Mouse (Mus musculus) MN1 (cell line): ENCODE results near the gene Gan.

Experiments used
- DNase-seq: peaks from one replicate; pipeline ENCODE4 v3.0.0-alpha.2; 2016; ENCODE audit warnings: low spot score

The Gan gene

DNA sequence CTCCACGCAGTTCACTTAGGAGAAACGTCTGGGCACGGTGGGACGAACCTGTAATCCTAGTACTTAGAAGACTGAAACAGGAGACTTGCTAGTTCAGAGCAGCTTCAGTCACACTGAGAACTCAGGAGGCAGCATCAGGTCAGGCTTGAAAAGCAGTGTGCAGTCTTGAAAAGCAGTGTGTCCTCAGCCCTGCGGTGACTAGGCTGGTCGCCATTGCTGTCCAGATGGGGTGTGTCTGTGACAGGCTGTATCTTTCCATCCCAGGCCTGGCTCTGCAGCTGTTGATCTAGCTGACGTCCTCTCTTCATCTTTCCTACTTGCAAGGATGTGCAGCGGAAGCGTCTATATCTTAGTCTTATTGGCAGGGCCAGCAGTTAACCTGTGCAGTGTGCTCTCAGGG, 42.9 kb downstream of the Gan start:
- DNase-seq, result no peak

DNA sequence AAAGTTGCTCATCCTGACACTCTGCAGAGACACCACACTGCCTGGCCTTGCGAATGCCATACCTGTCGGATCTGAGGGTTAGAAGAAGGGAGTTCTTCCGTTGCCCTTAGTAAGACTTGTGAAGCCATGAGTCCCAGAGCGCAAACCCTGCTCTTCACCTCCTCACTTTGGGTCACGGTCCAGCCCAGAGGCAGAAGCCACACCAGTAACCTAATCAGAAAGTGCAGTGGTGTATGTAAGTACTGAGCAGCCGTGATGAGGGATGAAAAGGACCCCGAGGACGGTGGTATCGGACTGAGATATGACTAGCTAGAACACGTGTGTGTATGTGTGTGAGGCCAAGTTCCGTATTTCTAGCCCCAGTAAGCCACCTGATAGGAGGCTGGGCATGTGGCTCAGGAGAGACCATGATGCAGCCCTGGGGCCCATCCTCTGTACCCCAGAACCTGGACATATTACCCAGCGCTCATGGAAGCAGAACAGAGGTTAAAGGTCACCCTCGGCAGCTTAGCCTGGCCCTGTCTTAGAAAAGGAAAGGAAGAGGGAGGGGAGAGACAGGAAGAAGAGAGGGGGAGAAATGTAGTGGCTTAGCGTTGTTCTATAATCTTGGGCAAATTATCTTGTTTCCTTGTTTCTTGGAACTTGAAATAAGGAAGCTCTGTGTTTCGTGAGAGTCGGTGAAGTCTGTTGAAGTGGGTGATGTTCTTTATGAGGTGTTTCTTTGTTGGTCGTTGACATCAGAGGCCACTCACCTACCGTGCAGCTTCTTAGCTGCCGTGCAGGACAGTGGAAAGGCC, 43.5 kb downstream of the Gan start:
- no peak for DNase-seq

DNA sequence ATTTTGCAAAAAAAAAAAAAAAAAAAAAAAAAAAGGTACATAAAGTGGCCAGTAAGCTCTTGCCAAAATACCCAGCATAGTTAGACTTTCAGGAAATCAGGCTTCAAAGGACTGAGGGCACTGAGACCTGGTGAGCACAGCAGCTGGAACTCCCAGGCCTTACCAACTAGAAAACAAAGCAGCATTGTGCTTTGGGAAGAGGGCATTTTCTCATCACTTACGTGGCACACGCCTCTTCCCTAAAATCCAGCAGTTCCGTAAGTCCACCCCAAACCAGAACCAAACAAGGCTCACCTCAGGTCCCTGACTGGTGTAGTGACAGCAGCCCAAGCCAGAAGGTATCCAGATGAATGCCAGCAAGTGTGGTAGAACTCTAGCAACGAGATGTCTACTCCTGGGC, 45.1 kb downstream of the Gan start:
- DNase-seq, result no peak

DNA sequence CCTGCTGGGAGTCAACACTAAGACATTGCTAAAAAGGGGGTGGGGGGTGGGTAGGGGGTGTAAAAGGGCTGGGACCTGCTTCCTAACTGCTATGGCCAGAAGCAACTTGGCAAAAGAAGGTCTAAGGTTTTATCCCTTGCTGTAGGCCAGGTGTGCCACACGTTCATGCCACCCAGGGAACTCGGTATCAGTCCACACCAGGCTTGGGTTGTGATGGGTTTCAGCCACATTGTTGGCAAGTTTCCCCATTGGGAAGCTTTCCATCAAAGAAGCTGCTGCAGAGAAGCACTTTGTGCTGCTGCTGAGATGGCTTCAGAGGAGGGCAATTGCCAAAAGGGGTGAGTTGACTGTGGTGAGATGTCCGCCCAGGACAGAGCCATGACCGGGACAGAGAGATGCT, 47.9 kb downstream of the Gan start:
- no peak for DNase-seq

DNA sequence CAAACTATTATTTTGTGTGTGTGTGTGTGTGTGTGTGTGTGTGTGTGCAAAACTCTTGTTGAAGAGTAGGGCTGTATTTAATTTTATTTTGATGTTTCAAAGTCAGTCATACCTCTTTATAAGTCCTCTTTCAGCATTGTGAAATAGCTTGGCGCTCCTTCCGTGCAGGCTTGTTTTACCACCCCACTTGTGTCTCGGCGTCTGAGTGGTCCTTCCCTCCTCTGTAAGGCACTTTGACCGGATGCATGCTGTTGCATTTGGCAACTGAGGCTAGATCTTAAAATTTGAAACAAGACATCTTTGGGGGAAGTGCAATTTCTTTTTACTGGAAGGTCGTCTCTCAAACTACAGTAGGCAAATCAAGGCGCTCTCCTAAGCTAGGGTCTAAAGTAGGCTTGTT, 48.7 kb downstream of the Gan start:
- no peak for DNase-seq

DNA sequence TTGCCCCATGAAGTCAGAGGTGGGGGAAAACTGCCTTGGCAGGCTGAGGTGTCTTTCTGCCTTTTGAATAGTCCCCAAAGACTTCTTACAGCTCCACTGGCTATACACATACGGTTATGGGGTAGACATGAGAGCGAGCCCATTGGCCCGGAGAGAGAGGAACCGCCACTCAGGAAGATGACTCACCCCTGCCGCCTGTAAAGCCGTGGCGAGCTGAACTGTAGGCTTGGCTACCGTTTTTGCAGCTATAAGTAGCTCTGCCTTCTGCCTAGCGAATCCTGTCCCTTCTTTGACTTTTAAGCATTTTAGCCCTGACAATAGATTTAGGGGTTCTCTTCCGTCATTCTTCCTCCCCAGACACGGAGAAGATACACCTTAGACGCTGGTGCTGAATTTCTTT, 51.2 kb downstream of the Gan start:
- DNase-seq, result no peak

DNA sequence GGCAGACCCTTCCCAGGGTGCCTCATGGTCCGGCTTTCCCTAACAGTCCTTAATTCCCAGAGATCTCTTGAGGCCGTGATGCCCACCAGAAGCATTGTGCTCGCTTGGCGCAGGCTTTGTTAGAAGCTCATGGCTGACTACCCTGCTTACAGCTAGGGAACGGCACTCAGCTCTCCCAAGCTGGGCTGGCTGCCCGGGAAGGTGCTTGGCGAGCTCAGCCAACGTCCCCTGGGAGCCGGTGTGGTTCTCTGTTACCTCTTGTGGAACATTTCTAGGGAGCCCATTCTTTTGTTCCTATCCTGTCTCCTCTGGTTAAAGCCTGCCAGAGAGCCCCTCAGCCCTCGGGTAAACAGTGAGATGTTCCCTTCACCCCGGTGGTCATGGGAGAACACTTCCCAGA, 54.2 kb downstream of the Gan start:
- no peak for DNase-seq

DNA sequence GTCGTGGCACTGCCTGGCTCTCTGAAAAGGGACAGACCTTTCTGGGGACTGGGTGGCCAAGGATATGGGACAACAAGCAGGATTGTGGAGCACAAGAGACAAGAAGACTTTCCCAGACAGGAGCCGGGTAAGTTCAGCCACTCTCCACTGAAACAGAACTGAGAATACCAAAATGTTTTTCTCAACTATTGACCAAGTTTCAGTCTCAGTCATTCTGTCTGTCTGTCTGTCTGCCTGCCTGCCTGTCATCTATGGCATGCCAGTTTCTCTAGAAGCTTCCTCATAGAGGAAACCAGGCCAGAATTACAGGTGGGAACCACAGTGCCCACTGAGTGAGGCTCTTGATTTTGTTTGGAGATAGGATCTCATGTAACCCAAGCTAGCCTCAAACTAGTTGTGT, 59.8 kb downstream of the Gan start:
- DNase-seq, result no peak

DNA sequence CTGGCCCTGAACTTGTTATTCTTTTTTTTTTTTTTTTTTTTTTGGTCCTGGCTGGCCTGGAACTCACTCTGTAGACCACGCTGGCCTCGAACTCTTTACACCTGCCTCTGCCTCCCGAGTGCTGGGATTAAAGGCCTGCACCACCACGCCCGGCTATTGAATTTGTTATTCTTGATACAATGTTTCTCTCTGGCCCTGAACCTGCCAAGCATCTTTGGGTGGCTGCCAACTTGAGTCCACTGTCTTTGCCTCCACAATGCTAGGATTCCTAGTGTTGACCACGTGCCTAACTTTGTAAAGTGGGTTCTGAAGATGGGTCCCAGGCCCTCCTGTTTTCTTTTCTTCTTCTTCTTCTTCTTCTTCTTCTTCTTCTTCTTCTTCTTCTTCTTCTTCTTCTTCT, 64.5 kb downstream of the Gan start:
- DNase-seq, result no peak

DNA sequence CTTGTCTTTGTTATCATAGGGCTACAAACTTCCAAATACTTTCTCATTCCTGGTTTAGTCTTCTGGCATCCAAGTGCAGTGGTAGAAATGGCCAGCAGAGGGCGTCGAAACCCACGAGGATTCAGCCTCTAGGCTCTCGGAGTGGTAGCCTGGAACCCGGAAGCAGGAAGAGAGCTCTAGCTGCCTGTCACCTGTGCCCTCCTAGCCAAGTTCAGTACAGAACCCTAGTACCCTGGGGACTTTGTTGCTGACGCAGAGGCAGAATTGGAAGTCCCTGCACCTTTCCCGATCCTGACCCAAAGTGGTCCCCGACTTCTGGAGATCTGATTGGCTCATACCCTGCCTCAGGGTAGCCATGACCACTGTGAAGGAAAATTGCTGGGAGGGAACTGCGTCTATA, 66.7 kb downstream of the Gan start:
- peak; percentile 88 for DNase-seq

DNA sequence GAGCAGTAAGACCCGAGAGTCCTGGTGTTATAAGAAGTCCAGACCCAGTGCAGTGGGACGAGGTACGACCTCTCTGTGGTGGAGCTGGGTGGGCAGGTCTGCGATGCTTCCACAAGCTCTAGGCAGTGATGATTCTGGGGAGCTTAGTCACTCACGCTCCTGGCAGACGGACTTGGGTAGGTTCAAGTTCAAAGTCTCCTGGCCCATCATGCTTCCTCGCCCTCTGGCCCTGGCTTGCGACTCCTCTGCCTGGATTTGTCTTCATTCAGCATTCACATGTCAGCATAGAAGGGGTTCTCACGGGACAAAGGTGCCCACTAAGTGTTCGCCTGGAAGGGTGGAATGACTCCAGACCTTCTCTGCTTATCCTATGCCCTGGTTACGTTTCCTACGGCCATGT, 68.4 kb downstream of the Gan start:
- no peak for DNase-seq

DNA sequence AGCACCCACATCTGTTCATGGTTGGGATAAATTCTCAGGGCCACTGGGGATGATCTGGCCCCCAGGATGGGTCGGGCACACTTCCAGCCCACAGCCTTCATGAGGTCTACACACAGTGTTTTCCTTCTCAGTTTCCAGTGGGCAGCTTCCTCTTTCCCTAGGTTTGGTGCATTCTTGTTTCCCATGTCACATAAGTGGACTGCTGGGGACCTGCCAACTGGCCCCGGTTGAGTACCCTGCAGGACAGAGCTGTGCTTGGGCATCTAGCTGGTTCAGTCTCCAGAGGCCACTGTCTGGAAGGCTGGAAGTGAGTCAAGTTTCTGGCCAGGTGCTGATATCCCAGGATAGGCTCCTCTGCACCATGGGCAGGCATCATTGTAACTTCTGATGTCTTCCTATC, 69.4 kb downstream of the Gan start:
- DNase-seq, result no peak

DNA sequence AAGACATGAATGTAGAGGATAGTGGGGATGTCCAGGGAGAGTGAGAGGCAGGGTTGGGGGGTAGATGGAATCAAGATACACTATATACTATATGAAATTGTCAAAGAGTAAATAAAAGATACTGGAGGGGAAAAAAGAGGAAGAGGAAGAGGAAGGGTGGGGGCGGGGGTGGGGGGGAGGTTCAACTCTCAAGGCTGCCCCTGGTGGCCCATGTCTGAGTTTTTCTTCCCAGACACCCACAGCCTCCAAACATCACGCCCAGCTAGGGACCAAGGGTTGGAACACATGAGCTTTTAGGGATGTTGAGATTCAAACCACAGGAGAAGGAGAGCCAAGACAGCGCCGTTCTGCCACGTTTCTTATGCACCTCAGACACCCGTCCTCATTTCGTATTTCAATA, 75.3 kb downstream of the Gan start:
- no peak for DNase-seq

DNA sequence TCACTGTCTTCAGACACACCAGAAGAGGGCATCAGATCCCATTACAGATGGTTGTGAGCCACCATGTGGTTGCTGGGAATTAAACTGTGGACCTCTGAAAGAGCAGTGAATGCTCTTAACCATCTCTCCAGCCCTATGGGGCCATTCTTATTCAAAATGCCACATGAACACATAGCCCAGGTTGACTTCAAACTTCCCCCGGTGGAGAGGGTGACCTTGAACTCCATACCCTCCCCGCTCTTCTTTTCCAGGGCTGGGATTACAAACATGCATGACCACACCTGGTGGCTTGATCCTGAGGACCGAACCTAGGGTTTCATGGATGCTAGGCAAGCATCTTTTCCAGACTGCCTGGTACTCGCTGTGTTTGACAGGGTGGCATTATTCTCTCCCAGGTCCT, 78.6 kb downstream of the Gan start:
- DNase-seq, result no peak

DNA sequence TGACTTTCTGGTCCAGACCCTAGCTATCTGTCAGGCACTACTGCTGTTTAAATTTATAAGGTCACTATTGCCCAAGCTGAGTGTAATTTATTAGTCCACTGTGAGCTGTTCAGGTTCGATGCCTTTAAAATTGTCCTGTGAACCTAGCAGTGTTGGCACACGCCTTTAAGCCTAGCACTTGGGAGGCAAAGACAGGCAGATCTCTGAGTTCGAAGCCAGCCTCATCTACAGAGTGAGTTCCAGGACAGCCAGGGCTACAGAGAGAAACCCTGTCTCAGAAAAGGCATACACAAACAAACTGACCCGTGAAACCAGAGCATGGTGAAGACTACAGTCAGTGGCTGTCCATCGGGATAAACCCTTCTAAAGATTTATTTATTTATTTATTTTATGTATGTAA, 82.4 kb downstream of the Gan start:
- DNase-seq, result no peak

DNA sequence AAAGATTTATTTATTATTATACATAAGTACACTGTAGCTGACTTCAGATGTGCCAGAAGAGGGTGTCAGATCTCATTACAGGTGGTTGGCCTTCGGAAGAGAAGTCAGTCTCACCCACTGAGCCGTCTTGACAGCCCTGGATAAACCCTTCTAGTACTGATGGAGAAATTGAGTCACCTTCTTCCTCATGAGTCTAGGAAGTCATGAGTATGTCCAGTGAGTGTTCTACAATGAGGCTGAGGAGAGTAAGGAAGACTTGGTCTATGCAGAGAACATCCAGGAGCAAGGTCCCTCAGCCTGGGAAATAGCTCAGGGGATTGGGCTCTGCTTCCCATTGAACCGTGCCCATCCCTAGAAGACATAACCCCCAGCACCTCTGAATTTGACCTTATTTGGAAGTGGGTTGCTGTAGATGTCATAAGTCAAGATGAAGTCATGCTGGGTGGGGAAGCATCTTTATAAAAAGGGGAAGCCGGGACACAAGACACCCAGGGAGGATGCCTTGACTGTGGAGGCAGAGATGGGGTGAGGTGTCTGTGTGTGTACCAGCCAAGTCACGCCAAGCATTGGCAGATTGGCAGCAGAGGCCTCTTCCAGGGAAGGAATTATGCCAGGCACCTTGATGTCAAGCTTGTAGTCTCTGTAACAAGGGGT, 83.0 kb downstream of the Gan start:
- no peak for DNase-seq

DNA sequence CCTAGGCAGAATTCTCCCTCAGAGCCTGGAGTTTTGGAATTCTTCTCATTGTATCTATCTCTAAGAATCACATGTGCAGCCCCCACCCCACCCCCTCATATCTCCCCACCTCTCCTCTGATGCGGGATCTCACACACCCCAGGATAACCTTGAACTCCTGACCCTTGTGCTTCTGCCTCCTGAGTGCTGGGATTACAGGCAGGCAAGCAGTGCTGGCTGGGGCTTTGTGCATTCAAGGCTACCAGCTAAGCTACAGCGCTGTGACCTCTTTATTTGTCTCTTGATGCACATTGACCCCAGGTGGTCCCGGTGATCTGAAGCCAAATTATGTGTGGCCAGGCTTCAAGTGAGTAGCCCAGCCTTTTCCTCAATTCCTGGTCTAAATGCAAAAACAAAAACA, 83.9 kb downstream of the Gan start:
- no peak for DNase-seq

DNA sequence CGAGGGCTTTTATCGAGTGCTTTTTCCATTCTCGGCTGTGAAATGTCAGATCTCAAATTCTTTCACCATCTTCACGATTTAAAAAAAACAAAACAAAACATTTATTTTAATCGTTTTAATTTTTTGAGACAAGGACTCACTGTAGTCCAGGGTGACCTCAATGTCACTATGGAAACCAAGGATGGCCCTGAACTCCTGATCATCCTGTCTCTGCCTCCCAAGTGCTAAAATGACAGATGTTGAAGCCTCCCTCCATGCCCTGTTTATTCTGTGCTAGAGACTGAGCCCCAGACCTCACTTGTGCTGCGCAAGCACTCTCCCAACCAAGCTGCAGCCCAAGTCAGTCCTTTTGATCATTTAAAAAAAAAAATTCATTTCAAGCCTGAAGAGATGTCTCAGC, 84.4 kb downstream of the Gan start:
- DNase-seq, result no peak

DNA sequence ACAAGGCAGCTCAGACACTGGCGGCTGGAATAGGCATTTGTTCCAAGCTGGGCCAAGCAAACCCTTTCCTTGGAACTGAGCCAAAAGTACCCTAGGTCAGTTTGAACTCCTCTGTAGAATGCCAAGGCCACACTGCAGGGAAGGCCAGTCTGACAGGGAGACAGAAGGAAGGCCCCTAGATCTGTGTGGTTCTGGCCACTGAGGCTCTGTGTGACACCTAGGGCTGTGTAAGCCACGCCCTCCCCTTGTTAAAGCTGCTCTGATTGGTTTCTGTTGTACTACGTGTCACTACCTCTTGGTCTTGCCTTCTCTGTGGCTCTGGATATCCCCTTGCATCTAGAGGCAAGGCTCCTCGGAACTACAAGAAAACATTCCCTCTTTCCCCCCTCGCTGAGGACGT, 86.7 kb downstream of the Gan start:
- DNase-seq, result no peak

DNA sequence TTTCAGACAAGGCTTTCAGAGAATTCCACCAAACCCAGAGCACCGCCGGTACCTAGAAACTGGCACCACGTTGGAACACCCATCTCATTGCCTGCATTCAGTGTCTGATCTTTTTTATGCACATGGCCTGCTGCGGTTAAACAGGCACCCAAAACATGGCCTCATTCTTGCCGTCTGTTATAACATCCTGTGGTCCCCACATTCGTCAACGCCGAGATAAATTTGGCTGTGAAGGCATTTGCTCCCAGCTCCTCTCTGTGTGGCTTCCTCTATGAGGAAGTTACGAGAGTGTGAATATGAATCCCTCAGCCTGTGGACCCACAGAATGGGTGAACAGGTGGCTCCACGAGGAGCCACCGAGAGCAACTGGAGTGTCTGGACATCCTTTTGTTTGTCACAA, 90.4 kb downstream of the Gan start:
- DNase-seq, result no peak

DNA sequence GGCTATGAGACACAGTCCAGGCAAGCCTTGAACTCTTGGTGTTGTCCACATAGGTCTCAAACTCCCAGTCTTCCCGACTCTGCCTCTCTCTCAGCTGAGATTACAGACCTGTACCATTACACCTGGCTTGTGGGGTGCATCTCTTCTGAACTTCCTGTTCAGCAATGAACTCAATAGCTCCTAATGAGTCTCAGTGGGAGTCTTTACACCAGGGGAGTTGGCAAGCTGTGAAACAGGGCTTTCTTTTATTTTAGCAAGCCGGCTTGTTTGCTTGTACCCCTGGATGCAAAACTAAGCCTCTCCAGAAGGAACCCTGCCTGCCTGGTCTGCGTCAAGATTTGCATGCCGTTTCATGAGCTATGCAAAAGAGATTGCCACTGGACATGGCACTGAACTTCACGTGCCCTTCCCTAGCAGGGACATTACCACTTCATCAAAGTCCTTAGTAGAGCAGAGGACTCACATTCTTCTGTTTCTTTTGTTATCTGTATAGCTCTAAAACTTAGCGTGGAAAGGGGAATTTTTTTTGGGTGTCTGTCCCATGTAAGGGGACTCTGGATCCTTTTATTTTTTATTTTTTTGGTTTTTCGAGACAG, 93.2 kb downstream of the Gan start:
- DNase-seq, result no peak

DNA sequence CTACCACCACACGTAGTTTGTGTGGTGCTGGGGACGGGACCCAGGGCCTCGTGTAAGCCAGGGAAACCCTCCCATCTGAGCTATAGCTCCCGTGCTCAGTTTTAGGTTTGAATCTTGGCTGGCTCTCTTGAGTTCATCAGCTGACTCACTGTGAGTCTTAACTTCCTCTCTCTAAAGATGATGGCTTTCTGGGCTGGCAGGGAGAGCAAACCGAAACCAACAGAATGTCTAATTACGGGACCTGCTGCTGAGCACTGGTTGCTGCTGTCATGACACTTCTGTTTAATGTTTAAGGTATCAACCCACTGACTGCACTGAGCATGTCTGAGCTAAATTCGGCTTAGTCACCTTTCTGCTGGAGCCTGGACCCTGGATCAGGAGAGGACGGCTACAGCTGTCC, 94.7 kb downstream of the Gan start:
- DNase-seq, result no peak

DNA sequence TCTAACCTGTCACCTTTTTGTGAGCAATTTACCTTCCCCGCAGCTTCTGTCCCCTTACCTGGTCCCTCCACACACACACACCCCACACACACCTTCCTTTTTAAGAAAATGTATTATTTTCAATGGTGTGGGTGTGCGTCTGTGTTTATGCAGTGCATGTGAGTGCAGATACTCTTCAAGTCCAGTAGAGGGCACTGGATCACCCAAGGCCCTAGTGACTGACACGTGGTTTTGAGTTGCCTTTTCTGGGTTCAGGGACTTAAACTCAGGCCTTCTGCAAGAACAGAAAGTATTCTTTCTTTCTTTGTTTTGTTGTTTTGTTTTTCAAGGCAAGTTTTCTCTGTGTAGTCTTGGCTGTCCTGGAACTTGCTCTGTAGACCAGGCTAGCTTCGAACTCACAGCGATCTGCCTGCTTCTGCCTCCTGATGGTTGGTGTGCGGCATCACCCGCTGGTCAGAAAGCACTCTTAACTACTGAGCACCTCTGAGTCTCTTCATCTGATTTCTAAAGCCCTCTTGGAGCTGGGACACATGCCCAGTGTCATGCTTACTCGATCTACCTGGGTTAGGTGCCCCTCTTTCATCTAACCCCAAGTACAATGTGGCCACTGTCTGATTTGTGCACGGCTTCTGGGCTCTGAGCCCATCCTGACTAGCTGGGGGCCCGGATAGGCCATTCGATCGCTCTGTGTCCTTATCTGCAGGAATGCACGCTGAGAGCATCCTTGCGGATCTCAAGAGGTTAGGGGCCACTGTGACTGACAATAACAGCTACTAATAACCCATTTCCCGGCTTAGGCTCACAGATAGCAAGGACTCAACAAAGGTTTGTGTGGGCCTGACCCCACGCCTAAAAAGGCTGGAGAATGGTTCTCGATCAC, 95.7 kb downstream of the Gan start:
- DNase-seq, result no peak
